Mouse (Mus musculus) testis, adult 2 months (tissue): ENCODE results near the gene Large2.

Source experiments
- CTCF ChIP-seq: fragments of 200-500 bp; IDR thresholded peaks from 2 replicates; pipeline ENCODE4 v1.5.1; 2012; ENCODE audit warnings: low read depth, mild to moderate bottlenecking, inconsistent platforms, low read length, moderate library complexity; ENCODE audit not compliant: control insufficient read depth, insufficient read depth, insufficient replicate concordance
- POLR2A ChIP-seq: fragments of 200-500 bp; IDR thresholded peaks from 2 replicates; pipeline ENCODE4 v1.6.1; 2012; ENCODE audit warnings: low read depth, mild to moderate bottlenecking, inconsistent platforms, low read length, moderate library complexity; ENCODE audit not compliant: control insufficient read depth

DNA sequence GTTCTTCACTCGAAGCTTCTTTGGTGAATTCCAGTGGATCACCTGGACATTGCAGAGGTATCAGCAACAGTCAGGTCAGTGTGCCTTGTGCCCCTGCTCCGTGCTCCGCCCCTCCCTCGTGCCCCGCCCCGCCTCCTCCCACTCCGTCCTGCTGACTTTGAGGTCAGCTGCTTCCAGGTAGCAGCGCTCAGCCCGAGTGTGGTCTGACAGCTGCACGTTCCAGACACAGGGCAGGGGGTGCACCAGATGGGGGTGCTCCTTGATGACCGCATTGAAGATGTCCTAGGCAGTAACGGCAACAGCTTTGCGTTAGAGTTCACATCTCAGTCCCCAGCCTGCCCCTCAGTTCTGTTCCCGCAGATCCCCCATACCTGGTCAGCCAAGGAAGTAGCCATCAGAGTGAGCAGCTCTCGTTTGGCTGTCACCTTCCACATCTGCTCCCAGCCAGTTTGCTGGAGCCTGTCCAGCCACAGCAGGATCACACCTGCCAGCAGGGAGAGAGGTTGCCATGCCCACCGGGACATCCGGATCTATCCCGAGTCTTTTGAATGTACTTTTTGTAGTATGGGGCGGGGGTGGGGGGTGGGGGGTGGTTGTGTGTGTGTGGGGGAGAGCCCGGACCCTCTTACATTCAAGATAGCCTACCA lies 7.2 kb downstream of the Large2 start:
- no peak for TF ChIP-seq CTCF
- TF ChIP-seq POLR2A: no peak
